Mouse (Mus musculus) lung, adult 2 months (tissue): ENCODE data around the gene Cavin1.
A peak's percentile ranks its signal among the peaks of the same experiment; 100 is the strongest.

ENCODE experiments used
- CTCF ChIP-seq: fragments of 200-500 bp; IDR thresholded peaks from 2 replicates; pipeline ENCODE4 v1.5.1; 2011; ENCODE audit warnings: mild to moderate bottlenecking, low read length, control low read depth; ENCODE audit not compliant: insufficient read depth
- POLR2A ChIP-seq: fragments of 200-500 bp; IDR thresholded peaks from 2 replicates; pipeline ENCODE4 v1.6.1; 2011; ENCODE audit warnings: low read depth, mild to moderate bottlenecking, control low read depth, low read length, borderline replicate concordance; ENCODE audit errors: extremely low read depth

DNA sequence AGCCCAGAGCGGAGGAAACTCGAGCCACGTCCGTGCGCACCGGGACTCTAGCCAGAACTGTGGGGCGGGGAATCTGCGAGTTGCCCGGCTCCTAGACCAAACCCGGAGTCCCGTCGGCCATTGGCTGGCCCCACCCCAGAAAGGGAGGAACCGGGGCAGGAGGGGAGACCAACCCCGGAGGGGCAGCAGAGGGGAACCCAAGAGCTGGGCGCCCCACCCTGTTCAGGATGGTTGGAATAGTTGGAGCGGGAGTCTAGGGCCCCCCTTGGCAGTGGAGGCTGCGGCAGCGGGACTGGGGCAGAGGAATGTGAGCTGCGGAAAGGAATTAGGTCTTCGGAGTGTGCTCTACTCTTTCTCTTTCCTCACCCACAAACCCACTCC lies at the start of gene Cavin1:
- TF ChIP-seq POLR2A = peak; percentile 98
- TF ChIP-seq CTCF = no peak
